Mouse (Mus musculus) left cerebral cortex, postnatal 14 days (tissue): ENCODE measurements around the gene Ece2. TPM values are rescaled to one million over a fixed set of nuclear protein-coding genes. Genes with fewer than 3 reads are reported as not detected.

Experiments
- DNase-seq, 2 experiments: peaks; one replicate each; pipeline ENCODE4 v3.0.0; 2021 to 2022; ENCODE audit warnings: low spot score in 2 of 2, mixed read lengths in 1 of 2
- intact Hi-C: fragments of 180-260 bp; cut with DNase I; formaldehyde crosslinking; loops from one replicate; pipeline ENCODE4 v1.15.1; 2025
- microRNA-seq, 2 experiments: library from miRNA; unstranded; fragments of <30 nt; microRNA quantifications; one replicate each; pipeline ENCODE4 v1.2.0; 2022
- total RNA-seq, 2 experiments: library from RNA; stranded (reverse); gene quantifications; 2 replicates each; pipeline ENCODE4 v1.2.3; 2021

Gene Ece2
- total RNA-seq, 2 experiments from 2014 or later = 22.3 to 26.2 TPM

GRCm38 (mm10) chr16:20675213-20675612 is 45.6 kb downstream of the Ece2 start:
- intact Hi-C loops = no loop called here
- DNase-seq = no peak

GRCm38 (mm10) chr16:20676702-20677101 is 47.1 kb downstream of the Ece2 start:
- no peak for DNase-seq
- intact Hi-C loops = no loop called here

- intact Hi-C loops = no loop called here
Measured at GRCm38 (mm10) chr16:20677380-20677779, 47.8 kb downstream of the Ece2 start.

GRCm38 (mm10) chr16:20677974-20678675 is 48.5 kb downstream of the Ece2 start:
- peak; percentile 50 to 62 for DNase-seq
- intact Hi-C loops = no loop called here

More at GRCm38 (mm10) chr16:20677380-20677779, 47.8 kb downstream of the Ece2 start:
- no peak for DNase-seq

- intact Hi-C loops = no loop called here
- DNase-seq = no peak
Measured at GRCm38 (mm10) chr16:20690774-20691173, 61.1 kb downstream of the Ece2 start.

GRCm38 (mm10) chr16:20691617-20692016 is 62.0 kb downstream of the Ece2 start:
- intact Hi-C loops = no loop called here

GRCm38 (mm10) chr16:20692241-20692965 is 62.8 kb downstream of the Ece2 start:
- no peak for DNase-seq
- intact Hi-C loops = no loop called here

More at GRCm38 (mm10) chr16:20691617-20692016, 62.0 kb downstream of the Ece2 start:
- DNase-seq = no peak

GRCm38 (mm10) chr16:20693111-20693701 is 63.6 kb downstream of the Ece2 start, which contains the start of gene Fam131a:
Fam131a (plus strand) TSS chr16:20693241.
- peak; percentile 95 for DNase-seq
- intact Hi-C loops = no loop called here

GRCm38 (mm10) chr16:20694781-20695180 is 65.2 kb downstream of the Ece2 start:
- DNase-seq = peak; percentile 76 to 92
- intact Hi-C loops = no loop called here

- DNase-seq = peak; percentile 99
- intact Hi-C loops = no loop called here
Measured at GRCm38 (mm10) chr16:20695622-20696323, 66.1 kb downstream of the Ece2 start.

Small RNAs within 50 kb of the gene (microRNA-seq; reads per million reads assigned to microRNA genes)
- gene Mir1224 = 631 to 656 reads per million in 2 experiments

Other genes with a start within 250 kb of the Ece2 start
- gene Abcc5, start 203.4 kb upstream of the Ece2 start, total RNA-seq = 100 to 1,000 TPM; 188 to 198 TPM
- 10 to 100 TPM; 55.0 to 57.6 TPM for gene Eif2b5, start 131.0 kb upstream of the Ece2 start, total RNA-seq
- 10 to 100 TPM; 82.2 to 86.1 TPM for gene Dvl3, start 112.8 kb upstream of the Ece2 start, total RNA-seq
- 100 to 1,000 TPM; 917 to 964 TPM for gene Ap2m1, start 94.3 kb upstream of the Ece2 start, total RNA-seq
- gene Abcf3, start 81.3 kb upstream of the Ece2 start, total RNA-seq = 10 to 100 TPM; 82.9 to 86.5 TPM
- 10 to 100 TPM; 58.6 to 63.8 TPM for gene Vwa5b2, start 40.4 kb upstream of the Ece2 start, total RNA-seq
- gene Eef1akmt4, start 18.2 kb upstream of the Ece2 start, total RNA-seq = 1 to 10 TPM; 1.6 to 2.6 TPM
- under 1 TPM in 1 of 2 experiments, not detected in 1; 0.34 TPM for gene Gm49333, start 18.2 kb upstream of the Ece2 start, total RNA-seq
- 10 to 100 TPM; 13.0 to 14.3 TPM for gene Alg3, start 18.1 kb upstream of the Ece2 start, total RNA-seq
- 100 to 1,000 TPM; 176 to 177 TPM for gene Camk2n2, start 8.5 kb upstream of the Ece2 start, total RNA-seq
- gene Psmd2, start 21.8 kb downstream of the Ece2 start, total RNA-seq = 100 to 1,000 TPM; 238 to 253 TPM
- 100 to 1,000 TPM; 330 to 342 TPM for gene Eif4g1, start 38.5 kb downstream of the Ece2 start, total RNA-seq
- gene Fam131a, start 63.4 kb downstream of the Ece2 start, total RNA-seq = 100 to 1,000 TPM; 381 to 399 TPM
- gene Polr2h, start 87.8 kb downstream of the Ece2 start, total RNA-seq = 10 to 100 TPM; 21.4 to 29.5 TPM
- gene Clcn2, start 87.9 kb downstream of the Ece2 start, total RNA-seq = 10 to 100 TPM; 56.5 to 58.7 TPM
- gene Chrd, start 103.3 kb downstream of the Ece2 start, total RNA-seq = 10 to 100 TPM; 26.9 to 36.6 TPM
- 1 to 10 TPM; 3.8 to 4.5 TPM for gene Thpo, start 104.7 kb downstream of the Ece2 start, total RNA-seq